Mouse (Mus musculus): ENCODE data around the gene Slco2a1. TPM values are rescaled to one million over a fixed set of nuclear protein-coding genes. Genes with fewer than 3 reads are reported as not detected.

The Slco2a1 gene
- polyA plus RNA-seq, 1 experiment from 2014 or later = 1.2 TPM

GRCm38 (mm10) chr9:103076836-103077531 is 88.5 kb downstream of the Slco2a1 start:
- Histone ChIP-seq H3K4me3 (no peak overlapping the region), H3K4me1 (no peaks in the 10 kb centered on the region), H3K27ac (replicated peaks) (no peak overlapping the region), H3K9me3 (no peaks in the 10 kb centered on the region), H3K27me3 (replicated peaks; ENCODE audit: low read depth, poor library complexity, severe bottlenecking) (no peaks in the 10 kb centered on the region), H3K36me3 (replicated peaks) (no peaks in the 10 kb centered on the region)
- DNase-seq (ENCODE audit: low spot score) = no peak
- WGBS = 85% methylated on average over 21 of the region's 21 CpGs

GRCm38 (mm10) chr9:103078194-103078691 is 89.7 kb downstream of the Slco2a1 start:
- DNase-seq (ENCODE audit: low spot score) = no peak
- H3K9me3 ChIP-seq = no peaks in the 10 kb centered on the region
- 96% methylated on average over 6 of the region's 6 CpGs for WGBS
- H3K4me1 ChIP-seq = no peaks in the 10 kb centered on the region
- H3K4me3 ChIP-seq = no peak overlapping the region
- H3K27me3 ChIP-seq (replicated peaks; ENCODE audit: low read depth, poor library complexity, severe bottlenecking) = no peaks in the 10 kb centered on the region
- no peaks in the 10 kb centered on the region for H3K36me3 ChIP-seq (replicated peaks)
- H3K27ac ChIP-seq (replicated peaks) = no peak overlapping the region

GRCm38 (mm10) chr9:103080211-103080610 is 91.7 kb downstream of the Slco2a1 start:
- H3K9me3 ChIP-seq = no peaks in the 10 kb centered on the region
- 92% methylated on average over 3 of the region's 3 CpGs for WGBS
- DNase-seq (ENCODE audit: low spot score) = no peak
- H3K27ac ChIP-seq (replicated peaks) = no peak overlapping the region
- H3K27me3 ChIP-seq (replicated peaks; ENCODE audit: low read depth, poor library complexity, severe bottlenecking) = no peaks in the 10 kb centered on the region
- H3K4me3 ChIP-seq = no peak overlapping the region
- H3K36me3 ChIP-seq (replicated peaks) = no peaks in the 10 kb centered on the region
- no peaks in the 10 kb centered on the region for H3K4me1 ChIP-seq

- H3K9me3 ChIP-seq = no peaks in the 10 kb centered on the region
- WGBS = 80% methylated on average over 8 of the region's 8 CpGs
- H3K4me1 ChIP-seq = peaks cover 3% of the 10 kb centered on the region; the same call in 1 of the 2 replicates
- no peaks in the 10 kb centered on the region for H3K36me3 ChIP-seq (replicated peaks)
- no peak overlapping the region for H3K4me3 ChIP-seq
- DNase-seq (ENCODE audit: low spot score) = no peak
- no peaks in the 10 kb centered on the region for H3K27me3 ChIP-seq (replicated peaks; ENCODE audit: low read depth, poor library complexity, severe bottlenecking)
- H3K27ac ChIP-seq (replicated peaks) = no peak overlapping the region
Observed at GRCm38 (mm10) chr9:103082246-103082975, 93.9 kb downstream of the Slco2a1 start.

GRCm38 (mm10) chr9:103083405-103083804 is 94.9 kb downstream of the Slco2a1 start:
- no peak overlapping the region for H3K27ac ChIP-seq (replicated peaks)
- H3K9me3 ChIP-seq = no peaks in the 10 kb centered on the region
- no peaks in the 10 kb centered on the region for H3K27me3 ChIP-seq (replicated peaks; ENCODE audit: low read depth, poor library complexity, severe bottlenecking)
- DNase-seq (ENCODE audit: low spot score) = no peak
- peaks cover 3% of the 10 kb centered on the region; the same call in 1 of the 2 replicates for H3K4me1 ChIP-seq
- H3K36me3 ChIP-seq (replicated peaks) = no peaks in the 10 kb centered on the region
- no peak overlapping the region for H3K4me3 ChIP-seq
- WGBS = 77% methylated on average over 3 of the region's 3 CpGs

GRCm38 (mm10) chr9:103086736-103087135 is 98.2 kb downstream of the Slco2a1 start:
- WGBS = 92% methylated on average over 6 of the region's 6 CpGs
- H3K27me3 ChIP-seq (replicated peaks; ENCODE audit: low read depth, poor library complexity, severe bottlenecking) = peaks cover 13% of the 10 kb centered on the region
- no peak for DNase-seq (ENCODE audit: low spot score)
- H3K4me3 ChIP-seq = no peak overlapping the region
- H3K27ac ChIP-seq (replicated peaks) = no peak overlapping the region
- peaks cover 7% of the 10 kb centered on the region for H3K4me1 ChIP-seq
- H3K36me3 ChIP-seq (replicated peaks) = no peaks in the 10 kb centered on the region
- no peaks in the 10 kb centered on the region for H3K9me3 ChIP-seq

- no peak overlapping the region for H3K4me3 ChIP-seq
- no peaks in the 10 kb centered on the region for H3K9me3 ChIP-seq
- H3K27ac ChIP-seq (replicated peaks) = 0 out of 2 replicates have a peak overlapping the region, but pooled peaks have one; percentile 7
- 80% methylated on average over 8 of the region's 8 CpGs for WGBS
- peaks cover 14% of the 10 kb centered on the region for H3K27me3 ChIP-seq (replicated peaks; ENCODE audit: low read depth, poor library complexity, severe bottlenecking)
- no peak for DNase-seq (ENCODE audit: low spot score)
- H3K4me1 ChIP-seq = peaks cover 12% of the 10 kb centered on the region
- H3K36me3 ChIP-seq (replicated peaks) = no peaks in the 10 kb centered on the region
Observed at GRCm38 (mm10) chr9:103087301-103087700, 98.8 kb downstream of the Slco2a1 start.

- H3K9me3 ChIP-seq = no peaks in the 10 kb centered on the region
- no peak overlapping the region for H3K27ac ChIP-seq (replicated peaks)
- DNase-seq (ENCODE audit: low spot score) = no peak
- peaks cover 18% of the 10 kb centered on the region for H3K4me1 ChIP-seq
- 64% methylated on average over 2 of the region's 2 CpGs for WGBS
- H3K36me3 ChIP-seq (replicated peaks) = no peaks in the 10 kb centered on the region
- H3K27me3 ChIP-seq (replicated peaks; ENCODE audit: low read depth, poor library complexity, severe bottlenecking) = peaks cover 14% of the 10 kb centered on the region
- no peak overlapping the region for H3K4me3 ChIP-seq
Observed at GRCm38 (mm10) chr9:103088661-103089060, 100.1 kb downstream of the Slco2a1 start.

- WGBS = 84% methylated on average over 9 of the region's 9 CpGs
- Histone ChIP-seq H3K27ac (replicated peaks) (no peak overlapping the region), H3K36me3 (replicated peaks) (no peaks in the 10 kb centered on the region), H3K27me3 (replicated peaks; ENCODE audit: low read depth, poor library complexity, severe bottlenecking) (peaks cover 14% of the 10 kb centered on the region), H3K9me3 (no peaks in the 10 kb centered on the region), H3K4me1 (peaks cover 18% of the 10 kb centered on the region), H3K4me3 (no peak overlapping the region)
- no peak for DNase-seq (ENCODE audit: low spot score)
Observed at GRCm38 (mm10) chr9:103090116-103090875, 101.8 kb downstream of the Slco2a1 start.

GRCm38 (mm10) chr9:103091039-103091883 is 102.7 kb downstream of the Slco2a1 start:
- peaks cover 18% of the 10 kb centered on the region for H3K4me1 ChIP-seq
- H3K4me3 ChIP-seq = no peak overlapping the region
- H3K36me3 ChIP-seq (replicated peaks) = no peaks in the 10 kb centered on the region
- H3K27me3 ChIP-seq (replicated peaks; ENCODE audit: low read depth, poor library complexity, severe bottlenecking) = peaks cover 14% of the 10 kb centered on the region
- no peak for DNase-seq (ENCODE audit: low spot score)
- H3K9me3 ChIP-seq = no peaks in the 10 kb centered on the region
- WGBS = 80% methylated on average over 16 of the region's 16 CpGs
- no peak overlapping the region for H3K27ac ChIP-seq (replicated peaks)

- H3K27me3 ChIP-seq (replicated peaks; ENCODE audit: low read depth, poor library complexity, severe bottlenecking) = peaks cover 14% of the 10 kb centered on the region
- H3K4me1 ChIP-seq = peaks cover 15% of the 10 kb centered on the region
- H3K9me3 ChIP-seq = no peaks in the 10 kb centered on the region
- peak overlapping the region; percentile 59 for H3K4me3 ChIP-seq
- peak overlapping the region; percentile 72 for H3K27ac ChIP-seq (replicated peaks)
- 0% methylated on average over 19 of the region's 19 CpGs for WGBS
- DNase-seq (ENCODE audit: low spot score) = peak; percentile 90
- no peaks in the 10 kb centered on the region for H3K36me3 ChIP-seq (replicated peaks)
Observed at GRCm38 (mm10) chr9:103092248-103092647, 103.7 kb downstream of the Slco2a1 start.

GRCm38 (mm10) chr9:103093681-103094080 is 105.2 kb downstream of the Slco2a1 start:
- no peak overlapping the region for H3K4me3 ChIP-seq
- H3K36me3 ChIP-seq (replicated peaks) = no peaks in the 10 kb centered on the region
- no peak overlapping the region for H3K27ac ChIP-seq (replicated peaks)
- 88% methylated on average over 3 of the region's 3 CpGs for WGBS
- peaks cover 15% of the 10 kb centered on the region for H3K4me1 ChIP-seq
- no peaks in the 10 kb centered on the region for H3K9me3 ChIP-seq
- peaks cover 14% of the 10 kb centered on the region for H3K27me3 ChIP-seq (replicated peaks; ENCODE audit: low read depth, poor library complexity, severe bottlenecking)
- DNase-seq (ENCODE audit: low spot score) = no peak

All from embryonic facial prominence, embryonic 10.5 days (tissue).